Mouse (Mus musculus) cerebellum, adult (tissue): ENCODE data around the gene Sspo.

Source experiments
- ATAC-seq: cut with Nextera tagmentation; 2 replicates; pipeline ENCODE4 v1.9.2; 2017; ENCODE audit warnings: mild to moderate bottlenecking, moderate library complexity, mixed read lengths; ENCODE audit not compliant: insufficient number of reproducible peaks, low FRiP score, low TSS enrichment

Gene Sspo

DNA sequence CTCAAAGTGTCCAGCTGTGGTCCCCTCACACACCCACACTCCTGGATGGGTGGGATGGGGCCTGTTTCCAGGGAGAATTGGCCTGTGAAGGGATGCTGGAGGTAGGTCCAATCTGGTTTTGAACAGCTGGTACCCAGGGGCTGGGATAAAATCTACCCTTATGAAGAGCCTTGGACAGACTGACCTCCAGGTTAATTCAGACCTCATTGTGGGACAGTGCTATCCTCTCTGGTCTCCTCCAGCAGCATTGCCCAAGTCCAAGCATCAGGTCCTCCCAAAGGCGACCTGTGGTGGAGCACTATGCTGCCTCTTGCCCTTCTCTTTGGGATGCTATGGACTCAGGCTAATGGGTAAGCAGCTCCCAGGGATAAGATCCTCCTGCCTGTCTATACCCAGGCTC lies at the start of gene Sspo:
Gene Sspo, plus strand, starts transcription at position 301 of the 400 bp plus-strand sequence.
- ATAC-seq, result no peak

DNA sequence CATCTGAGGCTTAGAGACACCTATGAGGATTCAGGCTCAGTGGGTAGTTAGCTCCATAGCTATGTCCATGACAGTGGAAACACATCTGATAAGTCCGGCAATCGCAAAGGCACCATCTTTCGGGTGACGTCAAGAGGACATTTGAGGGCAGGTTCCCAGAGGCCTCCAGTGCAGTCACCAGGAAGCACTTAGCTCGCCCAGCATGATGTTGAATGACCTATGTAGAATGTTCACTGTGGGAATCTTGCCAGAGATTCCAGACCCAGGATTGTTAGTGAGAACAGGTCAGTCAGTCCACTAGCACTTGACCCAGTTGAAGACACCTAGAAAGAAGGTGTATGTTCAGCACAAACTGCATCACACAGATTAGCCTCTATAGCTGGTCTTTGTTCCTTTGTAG lies 48.1 kb upstream of the Sspo start:
- ATAC-seq, result no peak

- no peak for ATAC-seq
Observed at GRCm38 (mm10) chr6:48404071-48404470, 44.0 kb upstream of the Sspo start.

DNA sequence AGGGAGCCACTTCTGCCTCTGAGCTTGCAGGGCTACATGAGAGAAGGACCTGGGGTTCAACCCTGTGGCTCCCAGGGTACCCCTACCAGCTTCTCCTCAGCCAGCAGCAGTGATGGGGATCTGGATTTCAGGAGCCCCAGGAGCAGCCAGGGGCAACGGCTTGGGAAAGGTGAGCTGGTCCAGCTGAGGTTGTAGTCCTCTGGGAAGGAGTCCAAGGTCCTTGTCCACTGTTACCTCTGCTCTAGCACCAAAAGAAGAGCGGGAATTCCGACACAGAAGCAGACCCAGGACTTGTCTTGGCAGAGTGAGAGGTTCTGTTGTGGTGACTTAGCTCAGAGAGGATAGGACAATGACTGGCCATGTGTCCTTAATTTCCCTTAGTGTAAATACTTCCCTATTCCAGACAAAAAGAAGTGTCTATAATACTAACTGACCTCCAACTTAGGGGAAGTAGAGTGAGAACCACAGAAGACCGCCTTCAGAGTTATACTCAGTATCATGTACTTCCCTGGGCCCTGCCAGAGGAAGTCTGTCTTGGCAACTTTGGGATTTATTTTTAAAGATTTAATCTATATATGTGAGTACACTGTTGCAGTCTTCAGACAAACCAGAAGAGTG lies 38.2 kb upstream of the Sspo start:
- no peak for ATAC-seq

- no peak for ATAC-seq
Observed at GRCm38 (mm10) chr6:48410551-48410950, 37.5 kb upstream of the Sspo start.

- peak; percentile 28 for ATAC-seq
Observed at GRCm38 (mm10) chr6:48411193-48412092, 36.6 kb upstream of the Sspo start.

DNA sequence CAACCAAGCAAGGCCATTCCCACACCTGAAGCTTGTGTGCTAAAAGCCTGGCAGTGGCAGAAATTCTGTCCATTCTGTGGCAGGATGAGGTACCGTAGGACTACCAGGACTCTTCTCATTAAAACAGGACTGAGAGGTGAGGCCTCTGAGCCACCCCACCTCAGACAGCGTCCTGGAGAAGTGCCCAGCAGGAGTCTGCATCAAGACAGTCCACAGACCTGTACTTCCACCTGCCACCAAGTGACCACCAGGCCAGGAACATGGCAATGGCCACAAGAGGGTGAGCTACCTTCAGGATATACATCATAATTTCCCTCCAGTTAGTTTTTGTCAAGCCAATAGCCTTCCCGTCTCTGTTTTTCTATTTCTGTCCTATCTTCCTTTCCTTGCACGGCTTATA lies 35.9 kb upstream of the Sspo start:
- ATAC-seq, result peak; percentile 23; the same call in 1 of the 2 replicates

DNA sequence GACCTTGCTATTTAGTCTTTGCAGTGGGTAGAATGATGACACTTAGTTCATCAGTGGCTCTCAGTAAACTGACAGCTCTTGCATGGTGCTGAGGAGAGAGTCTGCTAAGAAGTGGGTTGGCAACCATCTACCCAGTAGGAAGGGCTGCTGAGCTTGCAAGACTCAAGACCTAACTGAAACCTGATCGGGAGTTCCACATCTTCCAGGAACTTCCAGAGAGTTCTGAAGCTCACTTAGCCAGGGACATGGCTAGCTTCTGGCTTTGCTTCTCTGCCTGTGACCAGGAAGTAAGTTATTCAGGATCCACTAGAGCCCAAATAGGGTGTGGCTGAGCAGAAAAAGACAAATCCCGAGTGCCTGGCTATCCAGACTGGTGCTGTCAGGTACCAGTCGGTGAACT lies 35.4 kb upstream of the Sspo start:
- ATAC-seq, result no peak

DNA sequence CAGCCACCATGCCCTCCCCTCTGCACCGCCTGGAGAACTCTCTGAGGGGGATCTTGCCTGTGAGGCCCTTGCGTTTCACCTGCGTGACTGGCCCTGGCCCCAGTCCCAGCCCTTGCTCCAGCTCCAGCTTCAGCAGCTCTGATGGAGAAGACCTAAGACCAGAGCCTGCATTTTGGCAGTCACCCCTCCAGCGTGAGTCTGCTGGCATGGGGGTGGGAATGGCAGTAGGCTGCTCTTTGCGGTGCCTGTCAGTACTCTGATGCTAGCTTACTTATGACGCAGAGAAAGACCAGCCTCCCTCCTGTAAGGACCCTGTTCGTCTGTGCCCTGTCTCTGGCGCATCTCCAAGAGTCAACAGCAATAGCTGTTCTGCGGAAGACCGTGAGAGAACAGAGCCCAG lies 34.9 kb upstream of the Sspo start:
- peak; percentile 2; the same call in 1 of the 2 replicates for ATAC-seq

DNA sequence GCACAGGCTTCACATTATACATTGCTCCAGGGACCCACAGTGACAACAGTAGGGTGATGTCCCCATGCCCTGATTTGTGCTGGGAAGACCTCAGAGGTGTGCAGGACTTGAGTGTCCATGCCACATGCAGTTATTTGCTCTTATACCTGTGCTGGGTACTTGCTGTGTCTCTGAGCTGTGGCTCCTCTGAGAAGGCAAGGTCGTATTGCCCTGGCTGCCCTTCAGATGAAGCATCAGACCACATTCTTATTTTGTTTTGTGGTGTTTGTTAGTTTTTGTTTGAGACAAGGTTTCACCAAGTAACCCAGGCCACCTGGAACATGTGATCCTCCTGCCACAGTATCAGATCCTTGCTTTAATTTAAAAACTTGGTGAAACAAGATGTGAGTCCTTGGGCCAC lies 33.1 kb upstream of the Sspo start:
- no peak for ATAC-seq

DNA sequence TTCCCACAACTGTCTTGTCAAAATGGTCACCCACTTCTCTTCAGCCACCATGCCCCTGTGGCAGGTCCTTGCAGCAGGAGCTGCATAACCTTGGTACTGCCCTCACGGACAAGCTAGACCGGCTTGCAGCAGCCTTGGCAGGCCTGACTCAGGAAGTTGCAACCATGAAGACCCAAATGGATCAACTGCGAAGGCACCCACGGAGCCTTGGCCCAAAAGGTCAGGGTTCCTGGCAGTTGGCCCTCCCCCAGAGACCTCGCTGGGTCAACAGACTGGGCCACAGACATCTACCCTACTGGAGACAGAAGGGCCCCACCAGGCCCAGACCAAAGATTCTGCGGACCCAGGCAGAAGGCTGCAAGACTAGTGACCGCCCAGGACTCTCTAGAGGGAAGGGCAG lies 32.4 kb upstream of the Sspo start:
- no peak for ATAC-seq

- ATAC-seq, result no peak
Observed at GRCm38 (mm10) chr6:48416486-48416885, 31.5 kb upstream of the Sspo start.

GRCm38 (mm10) chr6:48420647-48421046 lies 27.4 kb upstream of the Sspo start:
- no peak for ATAC-seq

DNA sequence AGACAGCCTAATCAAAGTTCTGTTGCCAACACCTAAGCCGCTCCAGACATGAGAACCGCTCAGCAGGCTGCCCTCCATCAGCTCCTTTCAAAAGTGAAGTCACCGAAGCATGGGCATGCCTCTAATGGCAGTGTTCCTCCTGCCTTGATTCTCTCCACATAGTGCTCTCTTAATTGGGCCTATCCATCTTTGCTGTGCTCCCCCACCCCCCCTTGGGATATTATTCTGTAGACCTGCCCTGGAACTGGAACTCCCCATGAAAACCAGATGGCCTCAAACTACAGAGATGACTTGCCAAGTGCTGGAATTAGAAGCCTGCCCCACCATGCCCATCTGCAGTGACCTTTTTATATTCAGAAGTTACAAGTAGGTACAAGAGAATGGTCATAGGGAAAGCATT lies 24.7 kb upstream of the Sspo start:
- ATAC-seq, result peak; percentile 85

- ATAC-seq, result no peak
Observed at GRCm38 (mm10) chr6:48424074-48424473, 24.0 kb upstream of the Sspo start.

- ATAC-seq, result no peak
Observed at GRCm38 (mm10) chr6:48426956-48427355, 21.1 kb upstream of the Sspo start.

DNA sequence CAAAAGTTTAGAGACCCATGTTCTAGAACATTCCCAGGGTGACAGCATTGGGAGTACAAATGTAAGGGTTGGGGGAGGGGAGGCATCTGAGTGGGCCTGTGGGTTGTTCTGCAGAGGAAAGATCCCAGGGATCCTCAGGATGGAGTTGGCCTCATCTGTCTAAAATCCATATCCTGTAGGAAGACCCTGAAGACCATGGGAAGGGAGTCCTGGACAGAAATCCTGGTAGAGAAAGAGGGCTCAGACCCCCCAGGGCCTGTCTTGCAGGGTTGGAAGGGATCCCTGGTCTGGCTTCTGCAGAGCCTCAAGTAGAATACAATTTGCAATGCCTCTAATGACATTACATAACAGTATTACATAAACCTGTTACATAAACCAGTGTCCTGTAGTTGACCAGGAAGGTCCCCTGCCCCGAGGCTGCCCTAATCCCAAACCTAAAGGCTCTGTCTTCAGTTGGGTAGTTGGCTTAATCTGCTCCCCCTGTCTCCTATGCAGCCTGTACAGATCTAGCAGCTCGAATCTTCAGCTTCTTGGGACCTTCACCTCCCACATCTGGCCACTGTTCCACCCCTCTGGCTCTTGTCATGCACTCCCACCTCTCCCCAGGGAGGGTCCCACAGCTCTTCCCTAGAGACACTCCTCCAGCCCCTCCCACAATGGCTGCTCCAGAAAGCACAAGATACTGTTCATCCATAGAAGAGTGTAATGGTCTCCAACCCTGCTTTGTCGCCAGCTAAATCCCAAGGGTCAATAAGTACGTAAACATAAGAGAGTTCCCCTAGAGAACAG lies 19.1 kb upstream of the Sspo start:
- ATAC-seq, result peak; percentile 57; the same call in 1 of the 2 replicates

GRCm38 (mm10) chr6:48430748-48431147 lies 17.3 kb upstream of the Sspo start:
- peak; percentile 62; the same call in 1 of the 2 replicates for ATAC-seq

GRCm38 (mm10) chr6:48432893-48433816 lies 14.9 kb upstream of the Sspo start:
- ATAC-seq, result no peak

GRCm38 (mm10) chr6:48434651-48435050 lies 13.4 kb upstream of the Sspo start:
- no peak for ATAC-seq
